Mouse (Mus musculus) limb, embryonic 15.5 days (tissue): ENCODE data around the gene Fau. TPM values are rescaled to one million over a fixed set of nuclear protein-coding genes. Genes with fewer than 3 reads are reported as not detected.
"Not testable (repeated sequence)": the region's sequence is repeated elsewhere in the genome, so short reads cannot be mapped to it uniquely, and the experiment has no call there.

Source experiments
- ATAC-seq: fragments of 200-750 bp; cut with Nextera tagmentation; 2 replicates; pipeline ENCODE4 v1.8.0; 2017; ENCODE audit warnings: low read depth, moderate TSS enrichment; ENCODE audit not compliant: insufficient number of reproducible peaks, low FRiP score, low TSS enrichment
- H3K27ac ChIP-seq: fragments of 300-500 bp; sonication (generic); 2 replicates; pipeline ENCODE4 v1.5.1; 2015; ENCODE audit warnings: moderate library complexity, mild to moderate bottlenecking, inconsistent platforms
- H3K27me3 ChIP-seq: fragments of 300-500 bp; sonication (generic); 2 replicates; pipeline ENCODE4 v1.6.1; 2015; ENCODE audit warnings: inconsistent platforms
- H3K36me3 ChIP-seq: fragments of 300-500 bp; sonication (generic); 2 replicates; pipeline ENCODE4 v1.6.1; 2015; ENCODE audit warnings: inconsistent platforms
- H3K4me1 ChIP-seq: fragments of 300-500 bp; sonication (generic); 2 replicates; pipeline ENCODE4 v1.6.1; 2015; ENCODE audit warnings: inconsistent platforms
- H3K4me2 ChIP-seq: fragments of 300-500 bp; sonication (generic); 2 replicates; pipeline ENCODE4 v1.6.1; 2015; ENCODE audit warnings: mild to moderate bottlenecking, inconsistent platforms
- H3K4me3 ChIP-seq: fragments of 300-500 bp; sonication (generic); 2 replicates; pipeline ENCODE4 v1.5.1; 2015; ENCODE audit warnings: mild to moderate bottlenecking, inconsistent platforms
- H3K9ac ChIP-seq: fragments of 300-500 bp; sonication (generic); 2 replicates; pipeline ENCODE4 v1.6.1; 2015; ENCODE audit warnings: inconsistent platforms
- H3K9me3 ChIP-seq: fragments of 300-500 bp; sonication (generic); 2 replicates; pipeline ENCODE4 v1.6.1; 2016; ENCODE audit warnings: inconsistent platforms
- WGBS: fragments of 180-500 bp; shearing (Covaris S2); methylation state at CpG from one replicate; pipeline ENCODE4 v1.1.7; 2015; 5-methylcytosine and 5-hydroxymethylcytosine counted together
- polyA plus RNA-seq: library from polyadenylated mRNA; unstranded; fragments of >200 nt; fragmentation: Nextera tagmentation; extraction: Ambion mirVana; gene quantifications from 2 replicates; pipeline ENCODE4 v1.2.1, GENCODE M21; 2015

Fau gene
- polyA plus RNA-seq, 1 experiment from 2014 or later: 835 TPM

DNA sequence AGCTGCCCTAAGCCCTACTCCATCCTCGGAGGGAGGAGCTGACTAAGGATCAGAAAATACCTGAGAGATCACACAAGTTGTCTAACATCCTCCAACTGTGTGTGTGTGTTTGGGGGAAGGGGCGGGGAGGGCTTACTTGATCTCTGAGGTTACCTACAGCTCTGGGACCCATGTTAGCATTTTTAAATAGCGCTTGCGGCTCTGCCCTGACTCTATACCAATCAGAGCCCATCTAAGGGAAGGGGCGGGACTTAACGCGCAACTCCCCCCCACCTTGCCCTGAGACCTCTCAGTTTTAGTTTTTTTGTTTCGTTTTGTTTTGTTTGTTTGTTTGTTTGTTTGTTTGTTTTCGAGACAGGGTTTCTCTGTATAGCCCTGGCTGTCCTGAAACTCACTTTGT is 28.2 kb upstream of the Fau start:
- ATAC-seq: no peak
- no peaks in the 10 kb centered on the region for H3K4me1 ChIP-seq
- H3K4me2 ChIP-seq: no peak overlapping the region
- WGBS: 80% methylated on average over 9 of the region's 9 CpGs
- no peak overlapping the region for H3K4me3 ChIP-seq
- H3K27me3 ChIP-seq: no peaks in the 10 kb centered on the region
- H3K27ac ChIP-seq: no peak overlapping the region
- H3K9me3 ChIP-seq: no peaks in the 10 kb centered on the region
- no peaks in the 10 kb centered on the region for H3K36me3 ChIP-seq
- no peak overlapping the region for H3K9ac ChIP-seq

GRCm38 (mm10) chr19:6030520-6031280 is 26.9 kb upstream of the Fau start:
- no peak for ATAC-seq
- Histone ChIP-seq H3K4me3 (no peak overlapping the region), H3K27ac (no peak overlapping the region), H3K4me1 (no peaks in the 10 kb centered on the region), H3K27me3 (no peaks in the 10 kb centered on the region), H3K9ac (no peak overlapping the region), H3K4me2 (no peak overlapping the region), H3K36me3 (no peaks in the 10 kb centered on the region), H3K9me3 (no peaks in the 10 kb centered on the region)
- WGBS: 68% methylated on average over 14 of the region's 14 CpGs

DNA sequence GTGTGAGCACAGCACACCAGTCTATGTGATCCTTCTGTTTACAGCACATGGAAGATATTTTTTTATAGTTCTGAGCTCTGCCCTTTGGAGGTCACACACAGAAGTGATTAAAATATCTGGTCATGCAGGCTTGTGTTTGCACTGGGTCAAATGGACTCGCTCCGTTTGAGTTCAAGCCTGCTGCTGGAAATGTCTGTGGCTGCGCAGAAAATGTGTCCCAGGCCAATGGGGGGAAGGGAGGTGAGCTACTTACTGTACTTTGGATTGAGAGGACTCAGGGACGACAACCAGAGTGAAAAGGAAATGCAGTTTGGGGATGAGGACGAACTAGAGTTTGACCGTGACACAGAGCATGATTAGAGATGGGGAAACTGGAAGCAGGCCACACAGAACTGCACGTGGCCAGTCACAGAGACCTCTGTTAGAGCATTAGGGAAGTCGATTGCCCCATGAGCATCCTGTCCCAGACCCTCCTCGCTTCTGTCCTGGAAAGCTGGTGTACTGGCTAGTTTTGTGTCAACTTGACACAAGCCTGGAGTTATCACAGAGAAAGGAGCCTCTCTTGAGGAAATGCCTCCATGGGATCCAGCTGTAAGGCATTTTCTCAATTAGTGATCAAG is 21.6 kb upstream of the Fau start:
- H3K4me2 ChIP-seq: no peak overlapping the region
- H3K36me3 ChIP-seq: no peaks in the 10 kb centered on the region
- no peak overlapping the region for H3K27ac ChIP-seq
- WGBS: 68% methylated on average over 9 of the region's 9 CpGs
- no peak overlapping the region for H3K4me3 ChIP-seq
- H3K9me3 ChIP-seq: no peaks in the 10 kb centered on the region
- H3K4me1 ChIP-seq: no peaks in the 10 kb centered on the region
- no peaks in the 10 kb centered on the region for H3K27me3 ChIP-seq
- ATAC-seq: no peak
- no peak overlapping the region for H3K9ac ChIP-seq

DNA sequence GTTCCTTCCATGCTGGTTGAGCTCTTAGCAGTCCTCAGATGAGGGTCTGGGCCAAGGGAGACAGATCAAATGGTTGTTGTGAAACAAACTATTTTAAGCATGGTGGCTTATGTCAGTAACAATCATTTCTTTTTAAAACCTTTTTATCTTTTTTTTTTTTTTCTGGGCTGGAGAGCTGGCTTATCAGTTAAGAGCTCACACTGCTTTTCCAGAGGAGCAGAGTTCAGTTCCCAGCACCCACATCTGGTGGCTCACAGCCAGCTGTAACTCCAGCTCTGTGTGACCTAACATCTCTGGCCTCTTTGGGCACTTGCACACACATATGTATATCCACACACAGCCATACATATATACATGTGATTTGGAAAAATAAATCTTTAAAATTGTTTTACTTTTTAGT is 19.9 kb upstream of the Fau start:
- Histone ChIP-seq H3K9ac (no peak overlapping the region), H3K36me3 (no peaks in the 10 kb centered on the region), H3K27ac (no peak overlapping the region), H3K4me1 (no peaks in the 10 kb centered on the region), H3K27me3 (no peaks in the 10 kb centered on the region), H3K4me3 (no peak overlapping the region), H3K9me3 (no peaks in the 10 kb centered on the region), H3K4me2 (no peak overlapping the region)
- ATAC-seq: no peak

- no peak overlapping the region for H3K4me2 ChIP-seq
- no peak overlapping the region for H3K27ac ChIP-seq
- 74% methylated on average over 7 of the region's 7 CpGs for WGBS
- no peak for ATAC-seq
- H3K9me3 ChIP-seq: no peaks in the 10 kb centered on the region
- no peaks in the 10 kb centered on the region for H3K36me3 ChIP-seq
- no peaks in the 10 kb centered on the region for H3K27me3 ChIP-seq
- no peak overlapping the region for H3K9ac ChIP-seq
- H3K4me1 ChIP-seq: no peaks in the 10 kb centered on the region
- H3K4me3 ChIP-seq: no peak overlapping the region
Observed at GRCm38 (mm10) chr19:6038326-6038725, 19.3 kb upstream of the Fau start.

- no peaks in the 10 kb centered on the region for H3K9me3 ChIP-seq
- no peak for ATAC-seq
- no peak overlapping the region for H3K27ac ChIP-seq
- no peak overlapping the region for H3K9ac ChIP-seq
- H3K27me3 ChIP-seq: no peaks in the 10 kb centered on the region
- H3K4me3 ChIP-seq: no peak overlapping the region
- H3K4me2 ChIP-seq: no peak overlapping the region
- H3K36me3 ChIP-seq: no peaks in the 10 kb centered on the region
- peaks cover under 1% of the 10 kb centered on the region; the same call in 1 of the 2 replicates for H3K4me1 ChIP-seq
Observed at GRCm38 (mm10) chr19:6040002-6040401, 17.6 kb upstream of the Fau start.

GRCm38 (mm10) chr19:6042293-6042692 is 15.4 kb upstream of the Fau start:
- H3K36me3 ChIP-seq: no peaks in the 10 kb centered on the region
- H3K4me3 ChIP-seq: no peak overlapping the region
- H3K27ac ChIP-seq: no peak overlapping the region; the same call in 1 of the 2 replicates
- H3K9me3 ChIP-seq: no peaks in the 10 kb centered on the region
- H3K4me2 ChIP-seq: no peak overlapping the region
- H3K9ac ChIP-seq: no peak overlapping the region
- 79% methylated on average over 9 of the region's 9 CpGs for WGBS
- ATAC-seq: no peak
- peaks cover 6% of the 10 kb centered on the region for H3K4me1 ChIP-seq
- H3K27me3 ChIP-seq: no peaks in the 10 kb centered on the region

GRCm38 (mm10) chr19:6044102-6044501 is 13.5 kb upstream of the Fau start:
- peaks cover 23% of the 10 kb centered on the region for H3K4me1 ChIP-seq
- H3K4me3 ChIP-seq, H3K27ac ChIP-seq, H3K27me3 ChIP-seq, H3K4me2 ChIP-seq, H3K9ac ChIP-seq, ATAC-seq, H3K9me3 ChIP-seq: not testable (repeated sequence)
- WGBS: 49% methylated on average over 4 of the region's 4 CpGs
- peaks cover 14% of the 10 kb centered on the region for H3K36me3 ChIP-seq

- 15% methylated on average over 20 of the region's 20 CpGs for WGBS
- H3K4me2 ChIP-seq: peak overlapping the region; percentile 81
- peaks cover 23% of the 10 kb centered on the region for H3K4me1 ChIP-seq
- H3K36me3 ChIP-seq: peaks cover 30% of the 10 kb centered on the region
- ATAC-seq: no peak
- H3K27ac ChIP-seq: peak overlapping the region; percentile 99
- H3K4me3 ChIP-seq: peak overlapping the region; percentile 97
- H3K9me3 ChIP-seq: no peaks in the 10 kb centered on the region
- H3K9ac ChIP-seq: peak overlapping the region; percentile 82
- no peaks in the 10 kb centered on the region for H3K27me3 ChIP-seq
Observed at GRCm38 (mm10) chr19:6045366-6046293, 12.0 kb upstream of the Fau start.

DNA sequence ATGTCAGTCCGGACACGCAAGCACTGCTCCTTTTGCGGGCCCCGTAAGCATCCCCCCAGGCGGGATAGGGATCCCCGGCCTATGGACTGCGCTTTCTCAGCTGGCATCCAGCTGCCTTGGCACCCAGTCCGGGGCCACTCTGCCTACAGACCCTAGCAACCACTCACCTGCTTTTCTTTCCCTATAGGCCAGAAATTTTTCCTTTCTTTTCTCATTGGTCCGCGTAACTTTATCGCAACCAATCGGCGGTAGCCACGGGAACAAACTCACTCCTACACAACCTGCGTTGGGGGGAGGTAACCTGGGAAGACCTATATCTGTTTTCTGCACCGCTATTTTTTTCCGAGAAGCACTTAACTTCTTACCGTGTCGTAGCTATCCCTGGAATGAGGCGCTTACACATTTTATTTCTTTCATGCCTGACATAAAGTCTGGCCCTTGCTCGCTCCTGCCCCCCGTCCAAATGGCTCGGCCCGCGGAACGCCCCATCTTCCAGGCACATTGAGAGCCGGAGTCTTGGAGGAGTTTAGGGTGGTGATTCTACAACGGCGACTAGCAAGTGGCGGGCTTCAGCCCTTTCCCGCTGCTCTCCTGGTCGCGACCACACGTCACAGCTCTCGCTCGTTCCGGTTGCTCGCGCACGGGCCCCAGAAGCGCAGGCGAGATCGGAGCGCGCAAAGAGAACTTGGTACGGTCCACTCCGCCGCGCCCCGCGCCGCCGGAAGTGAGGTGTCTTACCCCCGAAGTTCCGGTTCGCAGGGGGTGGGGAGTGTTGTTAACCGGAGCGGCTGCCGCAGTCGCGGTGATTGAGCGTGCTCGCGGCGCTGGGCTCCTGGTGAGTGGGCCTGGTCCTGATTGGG is 11.1 kb upstream of the Fau start, which contains the start of gene Syvn1:
Gene Syvn1, plus strand, starts transcription at position 283 of the 860 bp plus-strand sequence.
- H3K4me3 ChIP-seq: peak within 1 kb of the TSS; percentile 97
- no peaks in the 10 kb centered on the region for H3K9me3 ChIP-seq
- H3K4me2 ChIP-seq: peak within 1 kb of the TSS; percentile 81
- ATAC-seq: peak; percentile 90
- H3K36me3 ChIP-seq: peaks cover 39% of the 10 kb centered on the region
- H3K27me3 ChIP-seq: no peaks in the 10 kb centered on the region
- H3K9ac ChIP-seq: peak within 1 kb of the TSS; percentile 82
- peak within 1 kb of the TSS; percentile 99 for H3K27ac ChIP-seq
- under 1% methylated on average over 65 of the region's 65 CpGs for WGBS
- H3K4me1 ChIP-seq: peaks cover 23% of the 10 kb centered on the region

DNA sequence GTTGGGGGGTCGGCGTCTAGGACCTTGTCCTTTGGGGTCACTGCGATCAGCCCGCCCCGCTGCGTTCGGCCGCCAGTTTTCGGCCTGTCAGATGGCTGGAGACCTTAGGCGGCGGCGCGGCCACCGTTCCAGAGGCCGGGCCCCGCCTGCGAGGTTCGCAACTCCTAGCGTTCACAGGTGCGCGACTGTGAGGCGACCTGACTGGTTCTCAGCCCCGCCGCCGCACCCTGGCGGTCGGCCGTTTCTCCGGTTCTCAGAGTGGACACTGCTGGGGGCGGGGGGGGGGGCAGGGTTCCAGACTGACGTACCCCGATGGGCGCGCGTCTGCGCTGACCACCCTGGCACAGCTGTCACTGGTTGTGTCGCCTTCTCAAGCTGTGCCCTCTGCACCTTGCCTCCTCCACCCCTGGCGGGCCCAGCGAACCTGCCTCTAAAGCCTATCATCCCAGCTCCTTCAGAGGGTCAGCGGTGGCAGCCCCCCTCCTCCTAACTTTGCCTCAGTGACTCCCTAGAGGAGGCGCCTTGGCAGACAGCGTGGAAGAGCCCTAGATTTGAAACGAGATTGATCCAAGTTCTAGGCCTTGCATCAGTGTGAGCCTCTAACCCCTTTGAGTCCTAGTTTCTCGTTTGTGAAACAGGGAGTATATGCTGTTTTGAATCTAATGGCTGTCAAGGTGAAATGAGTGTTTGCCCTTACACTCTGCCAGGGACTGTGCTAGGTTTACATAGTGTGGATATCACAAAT is 10.3 kb upstream of the Fau start:
- H3K4me3 ChIP-seq: peak overlapping the region; percentile 97
- H3K36me3 ChIP-seq: peaks cover 47% of the 10 kb centered on the region
- peak overlapping the region; percentile 82 for H3K9ac ChIP-seq
- no peaks in the 10 kb centered on the region for H3K27me3 ChIP-seq
- H3K4me1 ChIP-seq: peaks cover 23% of the 10 kb centered on the region
- H3K4me2 ChIP-seq: peak overlapping the region; percentile 81
- no peak for ATAC-seq
- 1% methylated on average over 43 of the region's 44 CpGs for WGBS
- peak overlapping the region; percentile 99 for H3K27ac ChIP-seq
- no peaks in the 10 kb centered on the region for H3K9me3 ChIP-seq
